Mouse (Mus musculus) liver, embryonic 12.5 days (tissue): ENCODE results near the gene Mark1. TPM values are rescaled to one million over a fixed set of nuclear protein-coding genes. Genes with fewer than 3 reads are reported as not detected.

Experiments used
- ATAC-seq: fragments of 200-750 bp; cut with Nextera tagmentation; 2 replicates; pipeline ENCODE4 v1.8.0; 2017; ENCODE audit warnings: moderate number of reproducible peaks, mild to moderate bottlenecking, moderate library complexity
- H3K27ac ChIP-seq: fragments of 300-500 bp; sonication (generic); 2 replicates; pipeline ENCODE4 v1.5.1; 2016; ENCODE audit warnings: mild to moderate bottlenecking
- H3K27me3 ChIP-seq: fragments of 300-500 bp; sonication (generic); replicated peaks from 2 replicates; pipeline ENCODE4 v1.6.1; 2016; ENCODE audit warnings: mild to moderate bottlenecking, moderate library complexity
- H3K36me3 ChIP-seq: fragments of 300-500 bp; sonication (generic); 2 replicates; pipeline ENCODE4 v1.6.1; 2016; ENCODE audit warnings: mild to moderate bottlenecking, moderate library complexity
- H3K4me1 ChIP-seq: fragments of 300-500 bp; sonication (generic); 2 replicates; pipeline ENCODE4 v1.6.1; 2016
- H3K4me2 ChIP-seq: fragments of 300-500 bp; sonication (generic); 2 replicates; pipeline ENCODE4 v1.6.1; 2016; ENCODE audit warnings: mild to moderate bottlenecking, moderate library complexity
- H3K4me3 ChIP-seq: fragments of 300-500 bp; sonication (generic); 2 replicates; pipeline ENCODE4 v1.5.1; 2016; ENCODE audit warnings: mild to moderate bottlenecking, moderate library complexity
- H3K9ac ChIP-seq: fragments of 300-500 bp; sonication (generic); 2 replicates; pipeline ENCODE4 v1.6.1; 2016; ENCODE audit warnings: mild to moderate bottlenecking, moderate library complexity
- H3K9me3 ChIP-seq: fragments of 300-500 bp; sonication (generic); replicated peaks from 2 replicates; pipeline ENCODE4 v1.6.1; 2016; ENCODE audit warnings: mild to moderate bottlenecking, moderate library complexity
- WGBS: fragments of 180-500 bp; shearing (Covaris S2); methylation state at CpG from one replicate; pipeline ENCODE4 v1.1.7; 2016; ENCODE audit not compliant: insufficient replicate concordance; 5-methylcytosine and 5-hydroxymethylcytosine counted together
- polyA plus RNA-seq: library from polyadenylated mRNA; unstranded; fragments of >200 nt; fragmentation: Nextera tagmentation; extraction: Ambion mirVana; gene quantifications from 2 replicates; pipeline ENCODE4 v1.2.1, GENCODE M21; 2016

The Mark1 gene
- polyA plus RNA-seq, 1 experiment from 2014 or later: 0.30 TPM

DNA sequence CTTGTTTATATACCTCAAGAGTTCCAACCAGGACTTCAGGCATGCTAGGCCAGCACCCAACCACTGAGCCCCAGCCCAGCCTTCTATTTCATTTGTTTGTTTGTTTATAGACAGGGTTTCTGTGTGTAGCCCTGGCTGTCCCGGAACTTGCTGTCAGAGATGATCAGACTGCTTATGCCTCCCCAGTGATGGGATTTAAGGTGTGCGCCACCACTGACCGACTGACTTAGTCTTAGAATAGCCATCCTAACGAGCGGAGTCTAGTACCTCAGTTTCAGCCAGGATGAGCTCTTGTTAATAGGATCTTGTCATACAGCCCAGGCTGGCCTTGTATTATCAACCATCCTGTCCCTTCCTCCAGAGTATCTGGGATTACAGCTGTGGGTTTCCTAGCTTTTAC is 118.2 kb downstream of the Mark1 start:
- peak overlapping the region; percentile 55 for H3K4me3 ChIP-seq
- peak overlapping the region; percentile 63 for H3K4me2 ChIP-seq
- WGBS: 71% methylated on average over 5 of the region's 5 CpGs
- H3K9me3 ChIP-seq: no peaks in the 10 kb centered on the region
- no peaks in the 10 kb centered on the region for H3K36me3 ChIP-seq
- peaks cover 20% of the 10 kb centered on the region; the same call in 1 of the 2 replicates for H3K4me1 ChIP-seq
- ATAC-seq: no peak
- H3K9ac ChIP-seq: no peak overlapping the region; the same call in 1 of the 2 replicates
- H3K27me3 ChIP-seq: peaks cover 38% of the 10 kb centered on the region
- H3K27ac ChIP-seq: no peak overlapping the region

DNA sequence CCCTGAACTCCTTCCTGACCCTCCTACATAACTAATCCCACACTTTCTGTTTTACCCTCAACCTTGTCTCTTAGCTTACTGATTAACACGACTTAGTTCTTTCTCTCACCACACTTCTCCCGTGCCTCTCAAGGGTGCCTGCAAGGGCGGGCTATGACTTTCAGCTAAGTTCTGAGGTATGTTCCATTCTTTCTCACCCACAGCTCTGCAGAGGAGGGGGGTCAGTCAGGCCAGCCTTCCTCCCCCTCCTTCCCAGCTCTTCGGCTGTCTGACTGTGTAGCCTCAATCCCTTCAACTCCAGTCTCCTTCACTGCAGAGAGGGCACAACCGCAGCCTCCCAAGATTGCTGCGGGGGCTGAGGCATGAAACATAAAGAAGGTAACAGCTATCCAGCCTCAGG is 120.5 kb downstream of the Mark1 start:
- H3K36me3 ChIP-seq: no peaks in the 10 kb centered on the region
- ATAC-seq: no peak
- no peak overlapping the region for H3K4me2 ChIP-seq
- no peaks in the 10 kb centered on the region for H3K9me3 ChIP-seq
- whole genome bisulfite sequencing: 66% methylated on average over 6 of the region's 6 CpGs
- peaks cover 35% of the 10 kb centered on the region for H3K27me3 ChIP-seq
- H3K27ac ChIP-seq: 0 out of 2 replicates have a peak overlapping the region, but pooled peaks have one; percentile 8
- H3K4me3 ChIP-seq: no peak overlapping the region
- H3K9ac ChIP-seq: no peak overlapping the region
- peaks cover 20% of the 10 kb centered on the region; the same call in 1 of the 2 replicates for H3K4me1 ChIP-seq

DNA sequence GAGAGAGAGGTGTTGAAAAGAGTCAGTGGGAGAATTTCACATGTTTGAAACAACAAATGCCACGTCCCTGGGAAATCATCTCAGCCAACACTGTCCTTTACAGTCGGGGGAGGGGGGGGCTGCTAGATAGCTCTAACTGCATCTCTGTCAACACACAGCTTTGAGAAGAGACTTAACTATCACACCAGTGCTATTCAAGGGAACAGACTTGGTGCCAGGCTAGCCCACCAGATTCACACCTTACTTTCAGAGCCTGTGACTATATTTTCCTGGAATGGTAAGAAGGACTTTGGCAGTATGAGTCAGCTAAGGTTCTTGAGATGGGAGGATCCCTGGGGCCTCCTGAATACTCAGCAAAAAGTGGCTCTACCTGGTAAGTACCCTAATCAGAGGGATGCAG is 122.1 kb downstream of the Mark1 start:
- H3K27me3 ChIP-seq: peaks cover 19% of the 10 kb centered on the region
- no peak overlapping the region for H3K27ac ChIP-seq
- H3K4me2 ChIP-seq: no peak overlapping the region
- no peaks in the 10 kb centered on the region for H3K36me3 ChIP-seq
- no peak for ATAC-seq
- H3K9ac ChIP-seq: no peak overlapping the region
- WGBS: 53% methylated on average over 2 of the region's 2 CpGs
- peaks cover 19% of the 10 kb centered on the region; the same call in 1 of the 2 replicates for H3K4me1 ChIP-seq
- H3K9me3 ChIP-seq: no peaks in the 10 kb centered on the region
- H3K4me3 ChIP-seq: no peak overlapping the region

GRCm38 (mm10) chr1:184873910-184874309 is 125.5 kb downstream of the Mark1 start:
- Histone ChIP-seq H3K9ac (no peak overlapping the region), H3K9me3 (no peaks in the 10 kb centered on the region), H3K27me3 (peaks cover 2% of the 10 kb centered on the region; the same call in 1 of the 2 replicates), H3K36me3 (no peaks in the 10 kb centered on the region), H3K4me2 (no peak overlapping the region), H3K4me1 (peaks cover 22% of the 10 kb centered on the region; the same call in 1 of the 2 replicates), H3K4me3 (no peak overlapping the region), H3K27ac (no peak overlapping the region; the same call in 1 of the 2 replicates)
- ATAC-seq: no peak
- 68% methylated on average over 11 of the region's 11 CpGs for WGBS

DNA sequence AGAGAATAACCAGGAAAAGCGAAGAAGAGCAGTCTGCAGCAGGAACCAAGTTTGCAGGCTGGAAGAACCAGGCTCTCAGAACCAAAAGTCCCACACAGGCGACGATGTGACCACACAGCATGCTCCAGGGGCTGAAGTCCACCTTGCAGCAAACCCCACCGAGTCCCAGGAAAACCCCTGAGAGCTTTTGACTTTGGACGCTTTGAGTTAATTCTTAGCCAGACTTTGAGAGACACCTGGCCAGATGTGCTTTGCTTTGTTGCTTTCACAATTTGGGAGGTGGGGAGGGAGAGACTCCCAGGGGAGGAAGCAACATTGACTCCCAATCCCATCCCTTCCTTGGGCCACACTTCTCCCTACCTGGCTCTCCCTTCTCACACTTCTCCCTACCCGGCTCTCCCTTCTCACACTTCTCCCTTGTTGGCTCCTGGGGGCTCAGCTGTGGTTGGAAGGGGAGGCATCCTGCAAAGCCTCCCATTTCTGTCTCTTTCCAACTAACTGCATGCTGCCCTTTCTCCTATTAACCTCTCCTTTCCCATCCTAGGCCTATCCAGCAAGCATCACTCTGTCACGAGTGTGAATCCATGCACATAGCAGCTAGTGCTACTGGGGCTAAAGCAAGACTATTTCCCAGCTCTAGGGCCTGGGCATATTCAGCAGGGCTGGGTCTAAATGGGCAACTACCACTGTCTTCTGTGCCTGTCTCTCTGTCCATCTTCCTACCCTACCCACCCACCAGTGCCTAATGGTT is 127.1 kb downstream of the Mark1 start:
- Histone ChIP-seq H3K36me3 (no peaks in the 10 kb centered on the region), H3K9me3 (no peaks in the 10 kb centered on the region), H3K4me1 (peaks cover 23% of the 10 kb centered on the region), H3K9ac (no peak overlapping the region), H3K4me2 (no peak overlapping the region), H3K27ac (peak overlapping the region; percentile 74), H3K4me3 (no peak overlapping the region), H3K27me3 (no peaks in the 10 kb centered on the region; the same call in 1 of the 2 replicates)
- 51% methylated on average over 7 of the region's 7 CpGs for WGBS
- peak; percentile 48; the same call in 1 of the 2 replicates for ATAC-seq

- 0 out of 2 replicates have a peak, but pooled peaks have one; percentile 24 for ATAC-seq
- no peaks in the 10 kb centered on the region; the same call in 1 of the 2 replicates for H3K27me3 ChIP-seq
- 71% methylated on average over 1 of the region's 1 CpGs for WGBS
- no peaks in the 10 kb centered on the region for H3K9me3 ChIP-seq
- no peak overlapping the region for H3K4me3 ChIP-seq
- H3K4me2 ChIP-seq: no peak overlapping the region
- H3K27ac ChIP-seq: peak overlapping the region; percentile 74
- H3K36me3 ChIP-seq: no peaks in the 10 kb centered on the region
- H3K9ac ChIP-seq: no peak overlapping the region
- peaks cover 27% of the 10 kb centered on the region for H3K4me1 ChIP-seq
These were observed 127.9 kb downstream of the Mark1 start for GRCm38 (mm10) chr1:184871506-184871905.

GRCm38 (mm10) chr1:184870646-184871385 is 128.6 kb downstream of the Mark1 start:
- WGBS: 66% methylated on average over 11 of the region's 11 CpGs
- Histone ChIP-seq H3K4me1 (peaks cover 27% of the 10 kb centered on the region), H3K9me3 (no peaks in the 10 kb centered on the region), H3K27me3 (no peaks in the 10 kb centered on the region; the same call in 1 of the 2 replicates), H3K27ac (no peak overlapping the region), H3K4me2 (no peak overlapping the region), H3K9ac (no peak overlapping the region), H3K36me3 (no peaks in the 10 kb centered on the region), H3K4me3 (no peak overlapping the region)
- ATAC-seq: 0 out of 2 replicates have a peak, but pooled peaks have one; percentile 15

DNA sequence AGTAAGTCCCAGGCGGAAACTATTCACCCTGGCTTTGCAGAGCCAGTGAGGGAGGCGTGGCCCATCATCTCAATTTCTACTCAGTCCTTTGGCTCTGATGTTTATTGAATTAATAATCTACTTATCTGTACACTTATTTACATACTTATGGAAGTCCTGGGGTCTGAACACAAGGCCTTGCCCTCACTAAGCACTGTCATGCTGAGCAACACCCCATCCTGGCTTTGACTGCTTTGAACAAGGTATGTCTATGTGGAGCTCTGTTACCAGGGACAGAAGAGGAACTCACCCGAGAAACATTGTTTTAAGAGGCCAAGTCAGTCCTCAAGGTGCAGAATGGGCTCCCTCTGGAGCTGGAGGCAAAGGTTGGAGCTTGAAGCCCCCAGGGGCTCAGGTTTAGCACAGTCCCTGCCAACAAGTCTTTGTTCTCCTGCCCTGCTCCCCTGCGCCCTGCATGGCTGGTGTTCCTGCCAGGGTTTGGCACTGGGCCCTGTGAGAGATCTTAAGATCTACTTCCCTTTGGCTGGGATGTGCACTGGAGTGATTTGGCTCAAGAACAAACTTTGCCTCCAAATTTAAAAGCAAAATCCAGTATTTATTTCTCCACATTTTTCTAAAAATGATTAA is 129.3 kb downstream of the Mark1 start:
- H3K9me3 ChIP-seq: no peaks in the 10 kb centered on the region
- no peak overlapping the region for H3K4me3 ChIP-seq
- H3K4me1 ChIP-seq: peaks cover 27% of the 10 kb centered on the region
- H3K9ac ChIP-seq: no peak overlapping the region
- no peaks in the 10 kb centered on the region for H3K36me3 ChIP-seq
- no peak for ATAC-seq
- WGBS: 53% methylated on average over 4 of the region's 4 CpGs
- H3K4me2 ChIP-seq: no peak overlapping the region
- no peaks in the 10 kb centered on the region; the same call in 1 of the 2 replicates for H3K27me3 ChIP-seq
- H3K27ac ChIP-seq: no peak overlapping the region

DNA sequence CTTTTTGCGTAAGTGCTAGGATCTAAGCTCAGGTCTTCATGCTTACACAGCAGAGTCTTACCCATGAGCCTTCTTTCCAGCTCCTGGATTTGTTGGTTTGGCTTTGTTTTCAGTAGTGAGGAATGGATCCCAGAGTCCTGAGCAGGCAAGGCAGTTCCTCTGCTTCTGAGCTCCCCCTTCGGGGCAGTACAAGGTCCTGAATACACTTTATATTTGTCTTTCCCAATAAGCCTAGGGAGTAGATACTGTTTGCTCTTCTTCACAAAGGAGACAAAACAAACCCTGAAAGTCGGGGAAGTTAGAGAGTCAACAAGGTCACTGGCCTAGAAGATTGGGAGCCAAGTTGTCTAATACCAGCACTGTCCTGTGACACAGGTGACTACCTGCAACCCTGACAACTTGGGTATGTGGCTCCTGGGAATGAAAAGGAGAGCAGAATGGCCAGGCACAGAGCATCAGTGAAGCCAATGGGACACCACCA is 131.7 kb downstream of the Mark1 start:
- ATAC-seq: no peak
- H3K4me2 ChIP-seq: no peak overlapping the region
- no peaks in the 10 kb centered on the region for H3K9me3 ChIP-seq
- H3K36me3 ChIP-seq: no peaks in the 10 kb centered on the region
- peaks cover under 1% of the 10 kb centered on the region; the same call in 1 of the 2 replicates for H3K27me3 ChIP-seq
- H3K27ac ChIP-seq: peak overlapping the region; percentile 42
- 54% methylated on average over 3 of the region's 3 CpGs for WGBS
- no peak overlapping the region for H3K4me3 ChIP-seq
- no peak overlapping the region for H3K9ac ChIP-seq
- peaks cover 25% of the 10 kb centered on the region for H3K4me1 ChIP-seq

- no peak overlapping the region for H3K27ac ChIP-seq
- no peak for ATAC-seq
- 39% methylated on average over 7 of the region's 7 CpGs for WGBS
These were observed 135.0 kb downstream of the Mark1 start for GRCm38 (mm10) chr1:184864381-184864801.

GRCm38 (mm10) chr1:184862636-184863035 is 136.7 kb downstream of the Mark1 start:
- H3K36me3 ChIP-seq: no peaks in the 10 kb centered on the region
- WGBS: 69% methylated on average over 6 of the region's 6 CpGs
- no peak overlapping the region for H3K4me2 ChIP-seq
- no peak overlapping the region for H3K27ac ChIP-seq
- H3K27me3 ChIP-seq: peaks cover 4% of the 10 kb centered on the region; the same call in 1 of the 2 replicates
- no peak overlapping the region for H3K4me3 ChIP-seq
- H3K9ac ChIP-seq: no peak overlapping the region
- ATAC-seq: no peak
- H3K9me3 ChIP-seq: no peaks in the 10 kb centered on the region
- H3K4me1 ChIP-seq: peaks cover 8% of the 10 kb centered on the region; the same call in 1 of the 2 replicates

More at GRCm38 (mm10) chr1:184864381-184864801, 135.0 kb downstream of the Mark1 start:
- H3K36me3 ChIP-seq: no peaks in the 10 kb centered on the region
- no peak overlapping the region for H3K4me2 ChIP-seq
- no peaks in the 10 kb centered on the region for H3K9me3 ChIP-seq
- H3K4me1 ChIP-seq: peaks cover 12% of the 10 kb centered on the region
- no peak overlapping the region for H3K4me3 ChIP-seq
- peaks cover 4% of the 10 kb centered on the region; the same call in 1 of the 2 replicates for H3K27me3 ChIP-seq
- H3K9ac ChIP-seq: no peak overlapping the region
